Mouse (Mus musculus) embryo, embryonic 9.5 days (tissue): ENCODE measurements around the gene Ush2a.

Source experiments
- DNase-seq: peaks from one replicate; pipeline ENCODE4 v3.0.0-alpha.2; 2017; ENCODE audit errors: extremely low spot score

The Ush2a gene

GRCm38 (mm10) chr1:188772516-188773229 lies 510.9 kb downstream of the Ush2a start:
- no peak for DNase-seq

GRCm38 (mm10) chr1:188773631-188774030 lies 511.8 kb downstream of the Ush2a start:
- no peak for DNase-seq

GRCm38 (mm10) chr1:188777556-188778161 lies 515.8 kb downstream of the Ush2a start:
- DNase-seq = no peak

- no peak for DNase-seq
Observed at GRCm38 (mm10) chr1:188785056-188785455, 523.2 kb downstream of the Ush2a start.

- DNase-seq = no peak
Observed at GRCm38 (mm10) chr1:188805069-188805468, 543.2 kb downstream of the Ush2a start.

GRCm38 (mm10) chr1:188805852-188806251 lies 544.0 kb downstream of the Ush2a start:
- peak; percentile 81 for DNase-seq

GRCm38 (mm10) chr1:188810631-188811030 lies 548.8 kb downstream of the Ush2a start:
- no peak for DNase-seq

GRCm38 (mm10) chr1:188815072-188815471 lies 553.2 kb downstream of the Ush2a start:
- DNase-seq = no peak

- DNase-seq = no peak
Observed at GRCm38 (mm10) chr1:188824195-188824594, 562.4 kb downstream of the Ush2a start.

GRCm38 (mm10) chr1:188824878-188825532 lies 563.2 kb downstream of the Ush2a start:
- DNase-seq = no peak

GRCm38 (mm10) chr1:188830527-188831407 lies 568.9 kb downstream of the Ush2a start:
- peak; percentile 14 for DNase-seq

GRCm38 (mm10) chr1:188833906-188834305 lies 572.1 kb downstream of the Ush2a start:
- DNase-seq = peak; percentile 25

- DNase-seq = no peak
Observed at GRCm38 (mm10) chr1:188834770-188835169, 572.9 kb downstream of the Ush2a start.

- no peak for DNase-seq
Observed at GRCm38 (mm10) chr1:188837613-188838295, 575.9 kb downstream of the Ush2a start.

GRCm38 (mm10) chr1:188847242-188847641 lies 585.4 kb downstream of the Ush2a start:
- DNase-seq = no peak

- DNase-seq = no peak
Observed at GRCm38 (mm10) chr1:188852776-188853175, 591.0 kb downstream of the Ush2a start.

- no peak for DNase-seq
Observed at GRCm38 (mm10) chr1:188854240-188854639, 592.4 kb downstream of the Ush2a start.

- DNase-seq = no peak
Observed at GRCm38 (mm10) chr1:188855034-188855433, 593.2 kb downstream of the Ush2a start.

GRCm38 (mm10) chr1:188859718-188860117 lies 597.9 kb downstream of the Ush2a start:
- no peak for DNase-seq

- DNase-seq = no peak
Observed at GRCm38 (mm10) chr1:188865881-188866280, 604.1 kb downstream of the Ush2a start.

GRCm38 (mm10) chr1:188866515-188866914 lies 604.7 kb downstream of the Ush2a start:
- DNase-seq = no peak
